Mouse (Mus musculus): ENCODE results near the gene Atp6v0d1. TPM values are rescaled to one million over a fixed set of nuclear protein-coding genes. Genes with fewer than 3 reads are reported as not detected.
A peak's percentile ranks its signal among the peaks of the same experiment; 100 is the strongest.
"Not testable (repeated sequence)": the region's sequence is repeated elsewhere in the genome, so short reads cannot be mapped to it uniquely, and the experiment has no call there.

Gene Atp6v0d1
- polyA plus RNA-seq, 1 experiment from 2014 or later = 112 TPM

DNA sequence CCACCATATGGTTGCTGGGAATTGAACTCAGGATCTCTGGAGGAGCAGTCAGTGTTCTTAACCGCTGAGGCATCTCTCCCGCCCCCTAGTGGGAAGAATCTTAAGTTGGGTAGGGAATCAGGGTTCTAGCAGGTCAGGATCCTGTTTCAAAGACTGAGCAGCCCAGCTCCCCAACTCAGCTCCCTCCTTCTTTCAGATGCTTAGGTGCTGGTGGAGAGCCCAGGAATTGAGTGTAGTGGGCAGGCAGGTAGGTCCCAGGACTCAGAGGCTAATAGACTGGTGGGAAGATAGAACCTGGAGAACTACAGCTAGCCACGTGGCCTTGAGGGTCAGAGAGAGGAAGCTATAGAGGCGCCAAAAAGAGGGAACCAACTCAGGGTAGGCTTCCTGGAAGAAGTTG is 41.8 kb upstream of the Atp6v0d1 start:
- Histone ChIP-seq H3K9me3 (replicated peaks; ENCODE audit: low read length) (no peaks in the 10 kb centered on the region), H3K4me3 (replicated peaks; ENCODE audit: low read depth, low read length) (no peak overlapping the region), H3K27ac (peak overlapping the region; percentile 96), H3K36me3 (ENCODE audit: insufficient read depth, low read length) (no peaks in the 10 kb centered on the region), H3K9ac (ENCODE audit: low read depth, low read length) (no peak overlapping the region), H3K27me3 (ENCODE audit: insufficient read depth, low read length) (no peaks in the 10 kb centered on the region), H3K4me2 (ENCODE audit: low read length) (peak overlapping the region; percentile 82; the same call in 1 of the 2 replicates), H3K4me1 (replicated peaks; ENCODE audit: insufficient read depth, low read length) (peaks cover 11% of the 10 kb centered on the region; the same call in 1 of the 2 replicates)
- TF ChIP-seq CTCF (IDR thresholded peaks at IDR 0.05; ENCODE audit: low read depth) = peak; percentile 66
- ATAC-seq (replicated peaks; ENCODE audit: low FRiP score, low read depth) (no peak), DNase-seq (ENCODE audit: low spot score) (no peak)
- WGBS = 33% methylated on average over 4 of the region's 4 CpGs

DNA sequence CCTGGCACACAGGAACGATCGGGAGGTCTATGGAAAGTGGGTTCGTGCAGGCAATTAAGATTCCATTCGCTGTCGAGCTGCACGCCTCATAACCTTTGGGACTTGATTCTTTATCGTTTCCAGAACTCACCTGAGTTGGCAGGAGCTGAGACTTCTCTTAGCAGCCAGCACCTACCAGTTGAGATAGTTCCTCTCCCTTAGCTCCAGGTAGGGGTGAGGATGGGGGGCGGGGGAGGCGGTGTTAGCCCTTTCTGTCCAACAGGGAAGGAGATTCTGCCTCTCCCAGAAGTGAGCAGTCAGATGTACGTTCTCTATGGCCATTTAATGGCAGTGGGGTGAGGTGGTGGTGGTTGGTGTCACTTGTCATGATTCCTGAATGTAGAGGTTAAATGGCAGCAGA is 41.2 kb upstream of the Atp6v0d1 start:
- Histone ChIP-seq H3K27me3 (ENCODE audit: insufficient read depth, low read length) (no peaks in the 10 kb centered on the region), H3K27ac (peak overlapping the region; percentile 96), H3K4me2 (ENCODE audit: low read length) (peak overlapping the region; percentile 82), H3K9ac (ENCODE audit: low read depth, low read length) (peak overlapping the region; percentile 89), H3K4me1 (replicated peaks; ENCODE audit: insufficient read depth, low read length) (peaks cover 10% of the 10 kb centered on the region; the same call in 1 of the 2 replicates), H3K9me3 (replicated peaks; ENCODE audit: low read length) (no peaks in the 10 kb centered on the region), H3K36me3 (ENCODE audit: insufficient read depth, low read length) (no peaks in the 10 kb centered on the region), H3K4me3 (replicated peaks; ENCODE audit: low read depth, low read length) (peak overlapping the region; percentile 74)
- no peak for TF ChIP-seq CTCF (IDR thresholded peaks at IDR 0.05; ENCODE audit: low read depth)
- 7% methylated on average over 10 of the region's 10 CpGs for WGBS
- DNase-seq (ENCODE audit: low spot score) = no peak
- 0 out of 2 replicates have a peak, but pooled peaks have one; percentile 5 for ATAC-seq (replicated peaks; ENCODE audit: low FRiP score, low read depth)

DNA sequence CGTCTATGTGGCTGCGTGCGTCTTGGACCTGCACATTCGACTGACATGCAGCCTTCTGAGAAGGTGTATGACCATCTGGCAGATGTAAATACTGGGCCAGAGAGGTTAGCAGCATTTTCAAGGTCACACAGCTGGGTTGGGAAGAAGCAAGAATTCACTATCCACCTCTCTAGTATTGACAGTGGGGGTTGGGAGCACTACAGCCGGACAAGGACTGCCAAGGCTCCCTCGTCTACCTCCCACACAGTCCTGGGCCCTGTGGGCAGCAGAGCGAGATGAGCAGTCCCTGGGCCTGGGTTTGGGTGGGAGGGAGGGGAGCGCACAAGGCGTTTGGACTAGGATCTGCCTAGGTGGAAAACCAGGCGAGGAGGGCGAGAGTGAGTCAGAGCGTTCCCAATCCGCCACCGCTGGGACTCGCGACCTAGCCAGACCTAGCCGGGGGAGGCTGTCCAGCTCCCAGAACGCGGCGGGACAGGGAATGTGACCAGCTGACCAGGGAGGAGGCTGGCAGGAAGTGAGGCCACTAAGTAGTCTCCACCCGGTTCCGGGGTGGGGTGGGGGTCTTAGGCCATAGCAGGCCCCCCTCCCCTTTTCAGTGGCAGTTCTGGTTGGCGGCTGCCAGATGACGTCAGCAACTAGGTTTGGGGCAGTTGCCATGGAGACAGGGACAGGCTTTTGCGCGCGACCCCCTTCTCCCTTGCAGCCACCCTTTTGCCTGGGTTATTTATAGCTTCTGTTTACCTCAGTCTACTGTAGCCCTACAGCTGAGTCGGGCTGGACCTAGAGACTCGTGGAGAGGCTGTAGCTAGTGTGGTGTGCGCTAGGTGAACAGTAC is 40.6 kb upstream of the Atp6v0d1 start:
- peak overlapping the region; percentile 96 for H3K27ac ChIP-seq
- TF ChIP-seq CTCF (IDR thresholded peaks at IDR 0.05; ENCODE audit: low read depth) = no peak
- peak; percentile 83 for ATAC-seq (replicated peaks; ENCODE audit: low FRiP score, low read depth)

DNA sequence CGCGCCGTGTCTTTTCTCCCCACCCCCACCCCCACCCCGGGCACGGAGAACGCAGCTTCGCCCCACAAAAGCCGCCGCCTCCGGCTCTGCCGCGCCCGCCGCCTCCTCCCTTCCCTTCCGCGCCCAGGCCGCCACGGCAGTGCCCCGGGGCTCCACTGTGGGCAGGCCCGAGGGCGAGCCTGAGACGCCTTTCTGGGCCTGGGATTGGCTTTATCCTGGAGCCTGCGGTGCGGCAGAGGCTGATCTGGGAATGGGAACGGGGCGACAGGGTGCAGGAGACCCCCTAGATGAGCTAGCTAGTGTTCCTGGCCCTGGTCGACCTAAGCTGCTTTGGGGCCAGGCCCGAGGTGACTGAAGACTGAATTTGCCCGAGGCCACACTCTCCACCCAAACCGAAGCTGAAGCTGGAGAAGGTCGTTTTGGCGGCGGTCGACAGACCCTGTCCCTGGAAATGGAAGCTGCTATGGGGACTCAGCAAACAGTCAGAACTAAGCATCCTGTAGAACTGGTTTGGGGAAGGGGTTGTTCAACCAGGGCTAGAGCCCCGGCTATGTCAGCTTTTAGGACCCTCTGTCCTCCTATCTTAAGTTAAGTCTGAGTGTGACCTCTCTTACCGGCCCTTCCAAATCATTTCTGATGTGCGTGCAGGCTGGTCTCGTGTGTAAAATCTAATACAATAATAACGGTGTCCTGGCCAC is 39.8 kb upstream of the Atp6v0d1 start:
- no peak for TF ChIP-seq CTCF (IDR thresholded peaks at IDR 0.05; ENCODE audit: low read depth)
- H3K9me3 ChIP-seq (replicated peaks; ENCODE audit: low read length) = no peaks in the 10 kb centered on the region
- H3K4me2 ChIP-seq (ENCODE audit: low read length) = peak overlapping the region; percentile 82
- under 1% methylated on average over 39 of the region's 39 CpGs for WGBS
- H3K36me3 ChIP-seq (ENCODE audit: insufficient read depth, low read length) = no peaks in the 10 kb centered on the region
- no peaks in the 10 kb centered on the region for H3K27me3 ChIP-seq (ENCODE audit: insufficient read depth, low read length)
- ATAC-seq (replicated peaks; ENCODE audit: low FRiP score, low read depth) (peak; percentile 11; the same call in 1 of the 2 replicates), DNase-seq (ENCODE audit: low spot score) (no peak)
- peak overlapping the region; percentile 74 for H3K4me3 ChIP-seq (replicated peaks; ENCODE audit: low read depth, low read length)
- peak overlapping the region; percentile 89 for H3K9ac ChIP-seq (ENCODE audit: low read depth, low read length)
- peaks cover 10% of the 10 kb centered on the region; the same call in 1 of the 2 replicates for H3K4me1 ChIP-seq (replicated peaks; ENCODE audit: insufficient read depth, low read length)
- H3K27ac ChIP-seq = peak overlapping the region; percentile 96

More for the DNA sequence above, 40.6 kb upstream of the Atp6v0d1 start:
- DNase-seq (ENCODE audit: low spot score) = peak; percentile 94
- Histone ChIP-seq H3K4me2 (ENCODE audit: low read length) (peak overlapping the region; percentile 82), H3K9me3 (replicated peaks; ENCODE audit: low read length) (no peaks in the 10 kb centered on the region), H3K4me3 (replicated peaks; ENCODE audit: low read depth, low read length) (peak overlapping the region; percentile 74), H3K27me3 (ENCODE audit: insufficient read depth, low read length) (no peaks in the 10 kb centered on the region), H3K36me3 (ENCODE audit: insufficient read depth, low read length) (no peaks in the 10 kb centered on the region), H3K4me1 (replicated peaks; ENCODE audit: insufficient read depth, low read length) (peaks cover 10% of the 10 kb centered on the region; the same call in 1 of the 2 replicates), H3K9ac (ENCODE audit: low read depth, low read length) (peak overlapping the region; percentile 89)
- under 1% methylated on average over 30 of the region's 30 CpGs for WGBS

DNA sequence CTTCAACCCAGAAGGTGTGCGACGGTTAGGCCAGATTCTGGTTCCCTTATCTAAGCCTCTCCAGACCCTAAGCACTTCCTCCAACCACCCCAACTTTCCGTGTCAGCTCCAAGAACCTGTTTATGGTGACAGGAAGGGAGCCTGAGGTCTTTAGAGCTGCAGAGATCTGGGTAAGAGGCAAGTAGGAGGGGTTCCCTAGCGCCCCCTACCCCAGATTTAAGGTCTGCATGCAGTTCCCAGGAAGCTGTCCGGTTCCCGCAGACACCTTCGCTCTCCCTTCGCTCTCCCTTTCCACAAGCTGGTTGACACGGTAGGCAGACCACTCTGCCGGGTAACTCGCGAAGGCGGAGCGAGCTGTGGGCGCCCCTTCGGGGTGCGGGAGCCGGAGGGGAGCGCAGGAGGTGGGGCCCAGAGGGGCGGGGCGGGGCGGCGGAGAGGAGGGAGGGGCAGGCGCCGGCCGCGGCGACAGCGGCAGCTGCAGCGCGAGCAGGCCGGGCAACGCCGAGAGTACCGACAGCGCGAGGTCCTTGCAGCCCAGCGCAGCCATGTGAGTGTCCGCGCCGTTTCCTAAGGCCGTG is 39.0 kb upstream of the Atp6v0d1 start, which contains the start of gene Ripor1:
TSS of gene Ripor1 (plus strand) at position 452 of the 578 bp plus-strand sequence.
- Histone ChIP-seq H3K4me1 (replicated peaks; ENCODE audit: insufficient read depth, low read length) (peaks cover 10% of the 10 kb centered on the region; the same call in 1 of the 2 replicates), H3K4me3 (replicated peaks; ENCODE audit: low read depth, low read length) (peak within 1 kb of the TSS; percentile 74), H3K27ac (peak within 1 kb of the TSS; percentile 96), H3K9ac (ENCODE audit: low read depth, low read length) (peak within 1 kb of the TSS; percentile 89), H3K4me2 (ENCODE audit: low read length) (peak within 1 kb of the TSS; percentile 82), H3K36me3 (ENCODE audit: insufficient read depth, low read length) (no peaks in the 10 kb centered on the region), H3K9me3 (replicated peaks; ENCODE audit: low read length) (no peaks in the 10 kb centered on the region), H3K27me3 (ENCODE audit: insufficient read depth, low read length) (no peaks in the 10 kb centered on the region)
- 2% methylated on average over 32 of the region's 42 CpGs for WGBS
- TF ChIP-seq CTCF (IDR thresholded peaks at IDR 0.05; ENCODE audit: low read depth) = peak; percentile 69
- peak; percentile 88 for DNase-seq (ENCODE audit: low spot score)
- ATAC-seq (replicated peaks; ENCODE audit: low FRiP score, low read depth) = peak; percentile 56

DNA sequence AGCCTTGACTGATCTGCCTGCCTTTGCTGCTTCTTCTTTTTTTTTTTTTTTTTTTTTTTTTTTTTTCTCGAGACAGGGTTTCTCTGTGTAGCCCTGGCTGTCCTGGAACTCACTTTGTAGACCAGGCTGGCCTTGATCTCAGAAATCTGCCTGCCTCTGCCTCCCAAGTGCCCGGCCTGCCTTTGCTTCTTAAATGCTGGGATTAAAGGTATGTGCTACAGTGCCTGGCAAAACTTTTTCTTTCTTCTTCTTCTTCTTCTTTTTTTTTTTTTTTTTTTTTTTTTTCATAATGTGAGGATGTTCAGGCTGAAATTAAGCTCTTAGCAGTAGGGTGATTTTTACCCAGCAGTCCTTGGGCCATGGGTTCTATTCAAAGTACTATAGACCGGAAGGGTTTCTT is 36.7 kb upstream of the Atp6v0d1 start:
- WGBS = 94% methylated on average over 2 of the region's 3 CpGs
- not testable (repeated sequence) for H3K4me2 ChIP-seq (ENCODE audit: low read length)

More for the DNA sequence above, 36.7 kb upstream of the Atp6v0d1 start:
- H3K36me3 ChIP-seq (ENCODE audit: insufficient read depth, low read length); H3K9ac ChIP-seq (ENCODE audit: low read depth, low read length); H3K4me1 ChIP-seq (replicated peaks; ENCODE audit: insufficient read depth, low read length); H3K27ac ChIP-seq; H3K4me3 ChIP-seq (replicated peaks; ENCODE audit: low read depth, low read length); ATAC-seq (replicated peaks; ENCODE audit: low FRiP score, low read depth); H3K9me3 ChIP-seq (replicated peaks; ENCODE audit: low read length); H3K27me3 ChIP-seq (ENCODE audit: insufficient read depth, low read length); DNase-seq (ENCODE audit: low spot score): not testable (repeated sequence)

All from kidney, postnatal 0 days (tissue).